Mouse (Mus musculus): ENCODE measurements around the gene Srf.

- TF ChIP-seq CTCF (IDR thresholded peaks at IDR 0.05; ENCODE audit: borderline replicate concordance, insufficient read depth, low read length) (no peak), POLR2A (IDR thresholded peaks at IDR 0.05; ENCODE audit: low read depth, low read length) (no peak)
Measured at GRCm38 (mm10) chr17:46558151-46558550, 2.2 kb upstream of the Srf start.
